Mouse (Mus musculus): ENCODE results near the gene Gm21739.
"Not testable (repeated sequence)": the region's sequence is repeated elsewhere in the genome, so short reads cannot be mapped to it uniquely, and the experiment has no call there.

GRCm38 (mm10) chrY:44264344-44264743 lies at the start of gene Gm21739:
- not testable (repeated sequence) for TF ChIP-seq POLR2A (IDR thresholded peaks at IDR 0.05; ENCODE audit: low read depth, low read length); CTCF (IDR thresholded peaks at IDR 0.05; ENCODE audit: extremely low read depth, insufficient read length, insufficient replicate concordance, low read depth, low read length)
